Mouse (Mus musculus): ENCODE data around the gene Scn4b. TPM values are rescaled to one million over a fixed set of nuclear protein-coding genes. Genes with fewer than 3 reads are reported as not detected.

Scn4b gene
- 0.11 and 0.13 TPM in 2 replicates for polyA plus RNA-seq (2015; fragmentation: Nextera tagmentation; extraction: Ambion mirVana)

DNA sequence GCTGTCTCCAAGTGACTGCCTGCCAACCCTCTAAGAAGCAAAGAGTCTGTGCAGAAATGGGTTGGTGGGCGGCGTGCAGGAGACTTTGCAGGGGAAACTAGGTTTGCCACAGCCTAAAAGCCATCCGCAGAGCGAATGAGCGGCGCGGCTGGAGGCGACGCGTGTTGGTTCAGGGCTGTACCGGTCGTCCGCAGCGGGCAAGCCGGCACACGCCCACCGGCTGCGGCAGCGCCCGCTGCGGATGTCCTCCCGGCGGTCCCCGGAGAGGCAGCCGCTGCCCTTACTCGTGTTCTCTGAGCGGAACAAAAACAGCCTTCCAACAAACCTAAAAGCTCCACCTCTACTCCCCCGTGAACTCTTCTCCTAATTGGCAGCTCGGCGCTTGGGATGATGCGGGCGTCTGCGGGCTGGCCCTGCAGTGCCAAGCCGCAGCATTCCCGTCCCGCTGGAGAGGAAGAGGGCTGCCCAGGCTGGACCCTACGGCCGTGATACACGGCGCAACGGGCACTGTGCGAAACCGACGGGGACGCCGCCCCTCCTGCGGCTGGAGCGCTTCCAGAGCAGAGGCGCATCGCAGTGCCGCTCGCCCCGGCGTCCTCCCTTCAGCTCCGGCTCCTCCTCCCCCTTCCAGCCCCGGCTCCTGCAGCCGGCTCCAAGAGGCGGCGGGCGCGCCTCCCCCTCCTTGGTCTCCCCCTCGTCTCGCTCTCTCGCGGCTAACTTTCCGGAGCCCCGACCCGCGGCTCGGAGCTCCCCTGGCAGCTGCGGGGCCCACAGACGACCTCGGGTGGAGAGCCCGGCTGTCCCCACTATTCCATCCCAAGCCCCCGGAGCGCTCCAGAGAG is at the start of gene Scn4b:
Scn4b (plus strand) TSS at position 205 of the 842 bp plus-strand sequence.
- H3K27ac ChIP-seq, result no peak within 1 kb of the TSS
- H3K27me3 ChIP-seq, result peaks cover 81% of the 10 kb centered on the region
- peak within 1 kb of the TSS; percentile 97 for H3K4me2 ChIP-seq (replicated peaks)
- ATAC-seq (ENCODE audit: low FRiP score, low read depth), result peak; percentile 62; the same call in 1 of the 2 replicates
- peaks cover 34% of the 10 kb centered on the region for H3K4me1 ChIP-seq
- peak within 1 kb of the TSS; percentile 66 for H3K9ac ChIP-seq
- H3K36me3 ChIP-seq, result no peaks in the 10 kb centered on the region
- no peaks in the 10 kb centered on the region for H3K9me3 ChIP-seq
- H3K4me3 ChIP-seq, result peak within 1 kb of the TSS; percentile 60
- WGBS, result under 1% methylated on average over 76 of the region's 76 CpGs

DNA sequence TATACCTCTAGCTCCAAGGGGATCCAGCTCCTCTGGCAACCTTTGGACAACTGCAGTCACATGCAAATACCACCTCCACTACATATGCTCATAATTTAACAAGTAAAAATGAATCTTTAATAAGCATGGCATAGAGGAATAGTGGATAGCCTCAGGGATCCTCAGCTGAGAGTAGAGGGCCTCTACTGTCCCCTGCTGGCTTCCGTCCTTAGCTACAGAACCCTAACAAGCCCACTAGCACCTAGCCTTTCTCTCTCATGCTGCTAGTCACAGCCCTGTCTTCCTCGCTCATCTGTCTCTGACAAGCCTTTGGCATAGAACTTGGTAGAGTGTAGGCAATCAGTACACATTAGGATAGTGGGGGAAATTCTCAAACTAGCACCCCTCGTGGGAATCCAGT is 47.4 kb upstream of the Scn4b start:
- Histone ChIP-seq H3K9ac (no peak overlapping the region), H3K27me3 (no peaks in the 10 kb centered on the region), H3K4me3 (no peak overlapping the region), H3K9me3 (no peaks in the 10 kb centered on the region), H3K36me3 (no peaks in the 10 kb centered on the region), H3K4me2 (replicated peaks) (no peak overlapping the region), H3K4me1 (no peaks in the 10 kb centered on the region), H3K27ac (no peak overlapping the region)
- 80% methylated on average over 3 of the region's 3 CpGs for WGBS
- ATAC-seq (ENCODE audit: low FRiP score, low read depth), result no peak

GRCm38 (mm10) chr9:45092641-45093040 is 45.6 kb upstream of the Scn4b start:
- Histone ChIP-seq H3K4me2 (replicated peaks) (no peak overlapping the region), H3K36me3 (no peaks in the 10 kb centered on the region), H3K9ac (no peak overlapping the region), H3K9me3 (no peaks in the 10 kb centered on the region), H3K27me3 (no peaks in the 10 kb centered on the region), H3K27ac (no peak overlapping the region), H3K4me1 (no peaks in the 10 kb centered on the region), H3K4me3 (no peak overlapping the region)
- WGBS, result 72% methylated on average over 4 of the region's 4 CpGs
- no peak for ATAC-seq (ENCODE audit: low FRiP score, low read depth)

- Histone ChIP-seq H3K27me3 (no peaks in the 10 kb centered on the region), H3K9ac (no peak overlapping the region), H3K4me1 (no peaks in the 10 kb centered on the region), H3K9me3 (no peaks in the 10 kb centered on the region), H3K4me3 (no peak overlapping the region), H3K27ac (no peak overlapping the region), H3K4me2 (replicated peaks) (no peak overlapping the region), H3K36me3 (no peaks in the 10 kb centered on the region)
- 73% methylated on average over 6 of the region's 6 CpGs for WGBS
- ATAC-seq (ENCODE audit: low FRiP score, low read depth), result no peak
Measured at GRCm38 (mm10) chr9:45095149-45095937, 42.9 kb upstream of the Scn4b start.

GRCm38 (mm10) chr9:45097877-45098276 is 40.3 kb upstream of the Scn4b start:
- Histone ChIP-seq H3K27ac (no peak overlapping the region), H3K9ac (no peak overlapping the region), H3K4me3 (no peak overlapping the region), H3K36me3 (no peaks in the 10 kb centered on the region), H3K9me3 (no peaks in the 10 kb centered on the region), H3K4me1 (peaks cover 9% of the 10 kb centered on the region), H3K27me3 (no peaks in the 10 kb centered on the region), H3K4me2 (replicated peaks) (no peak overlapping the region)
- 80% methylated on average over 5 of the region's 5 CpGs for WGBS
- ATAC-seq (ENCODE audit: low FRiP score, low read depth), result no peak

DNA sequence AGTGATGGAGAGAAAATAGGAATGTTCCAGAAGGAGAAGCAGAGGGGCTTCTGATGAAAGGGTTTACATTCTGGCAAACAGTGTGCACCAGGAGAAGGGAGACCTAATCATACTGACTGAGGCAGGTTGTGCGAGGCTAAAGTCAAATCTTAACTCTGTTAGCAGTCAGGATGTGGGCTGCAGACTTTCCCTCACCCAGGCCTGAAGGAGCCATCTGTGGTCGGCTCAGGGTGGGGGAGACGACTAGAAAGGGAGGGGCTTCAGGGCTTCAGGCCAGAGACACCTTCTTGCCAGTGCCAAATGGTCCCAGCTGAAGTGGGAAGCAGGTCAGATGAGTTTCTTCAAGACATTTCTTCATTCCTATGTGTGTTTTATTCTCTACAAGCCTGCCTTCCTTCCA is 39.8 kb upstream of the Scn4b start:
- 35% methylated on average over 3 of the region's 3 CpGs for WGBS
- no peaks in the 10 kb centered on the region for H3K36me3 ChIP-seq
- no peaks in the 10 kb centered on the region for H3K27me3 ChIP-seq
- H3K4me1 ChIP-seq, result peaks cover 15% of the 10 kb centered on the region
- ATAC-seq (ENCODE audit: low FRiP score, low read depth), result no peak
- no peak overlapping the region for H3K27ac ChIP-seq
- no peak overlapping the region for H3K4me3 ChIP-seq
- H3K9ac ChIP-seq, result no peak overlapping the region
- no peaks in the 10 kb centered on the region for H3K9me3 ChIP-seq
- H3K4me2 ChIP-seq (replicated peaks), result no peak overlapping the region

- H3K9me3 ChIP-seq, result no peaks in the 10 kb centered on the region
- H3K4me3 ChIP-seq, result no peak overlapping the region
- WGBS, result 30% methylated on average over 1 of the region's 1 CpGs
- H3K4me2 ChIP-seq (replicated peaks), result no peak overlapping the region
- H3K27ac ChIP-seq, result no peak overlapping the region
- H3K36me3 ChIP-seq, result no peaks in the 10 kb centered on the region
- H3K9ac ChIP-seq, result no peak overlapping the region
- no peak for ATAC-seq (ENCODE audit: low FRiP score, low read depth)
- H3K27me3 ChIP-seq, result no peaks in the 10 kb centered on the region
- peaks cover 18% of the 10 kb centered on the region for H3K4me1 ChIP-seq
Measured at GRCm38 (mm10) chr9:45102528-45102927, 35.7 kb upstream of the Scn4b start.

DNA sequence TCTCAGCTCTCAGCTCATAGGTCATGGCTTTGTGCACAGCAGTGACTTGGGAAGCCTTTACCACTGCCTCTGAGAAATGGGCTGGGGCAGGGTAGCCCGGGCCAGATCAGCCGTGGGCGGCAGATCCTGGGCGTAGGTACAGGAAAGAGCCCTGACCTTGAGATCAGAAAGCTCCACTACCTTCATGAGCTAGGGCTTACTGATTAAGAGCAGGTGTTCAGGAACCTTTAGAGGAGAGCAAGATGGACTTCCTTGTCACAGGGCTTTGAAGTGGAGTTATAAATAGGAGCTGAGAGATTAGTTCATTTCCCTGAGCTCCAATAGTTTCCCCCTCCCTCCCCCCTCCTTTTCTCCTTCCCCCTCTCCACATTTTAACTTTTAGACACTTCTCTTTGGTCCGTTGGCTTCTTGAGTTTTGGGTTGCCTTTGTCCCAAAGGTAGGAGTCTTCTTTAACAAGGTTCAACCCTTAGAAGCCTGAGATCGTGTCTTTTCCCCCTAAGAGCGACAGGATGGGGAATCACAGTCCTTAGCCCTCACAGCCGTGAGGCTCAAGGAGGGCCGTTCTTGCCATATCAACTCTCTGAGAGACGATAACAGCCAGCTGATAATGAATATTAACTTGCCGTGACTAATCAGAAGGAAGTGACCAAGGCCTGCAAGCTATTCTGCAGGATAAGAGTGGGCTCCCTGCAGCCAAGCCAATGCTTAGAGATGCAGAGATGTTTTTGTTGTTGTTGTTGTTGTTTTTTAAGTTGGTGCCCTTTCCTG is 34.8 kb upstream of the Scn4b start:
- H3K36me3 ChIP-seq, result no peaks in the 10 kb centered on the region
- H3K4me1 ChIP-seq, result peaks cover 18% of the 10 kb centered on the region
- H3K9ac ChIP-seq, result no peak overlapping the region
- H3K9me3 ChIP-seq, result no peaks in the 10 kb centered on the region
- no peaks in the 10 kb centered on the region for H3K27me3 ChIP-seq
- WGBS, result 25% methylated on average over 11 of the region's 11 CpGs
- H3K4me3 ChIP-seq, result no peak overlapping the region
- H3K27ac ChIP-seq, result no peak overlapping the region
- H3K4me2 ChIP-seq (replicated peaks), result no peak overlapping the region
- no peak for ATAC-seq (ENCODE audit: low FRiP score, low read depth)

- Histone ChIP-seq H3K4me3 (no peak overlapping the region), H3K36me3 (no peaks in the 10 kb centered on the region), H3K27ac (no peak overlapping the region), H3K9me3 (no peaks in the 10 kb centered on the region), H3K4me2 (replicated peaks) (no peak overlapping the region), H3K4me1 (peaks cover 18% of the 10 kb centered on the region), H3K27me3 (no peaks in the 10 kb centered on the region), H3K9ac (no peak overlapping the region)
- WGBS, result 90% methylated on average over 2 of the region's 2 CpGs
- ATAC-seq (ENCODE audit: low FRiP score, low read depth), result no peak
Measured at GRCm38 (mm10) chr9:45105596-45106374, 32.4 kb upstream of the Scn4b start.

GRCm38 (mm10) chr9:45115706-45116105 is 22.5 kb upstream of the Scn4b start:
- peak overlapping the region; percentile 47 for H3K4me3 ChIP-seq
- H3K4me2 ChIP-seq (replicated peaks), result peak overlapping the region; percentile 70
- no peaks in the 10 kb centered on the region for H3K9me3 ChIP-seq
- H3K27ac ChIP-seq, result peak overlapping the region; percentile 72
- no peaks in the 10 kb centered on the region for H3K27me3 ChIP-seq
- WGBS, result 3% methylated on average over 14 of the region's 14 CpGs
- ATAC-seq (ENCODE audit: low FRiP score, low read depth), result peak; percentile 73
- H3K9ac ChIP-seq, result peak overlapping the region; percentile 59
- H3K36me3 ChIP-seq, result no peaks in the 10 kb centered on the region
- peaks cover 30% of the 10 kb centered on the region for H3K4me1 ChIP-seq

DNA sequence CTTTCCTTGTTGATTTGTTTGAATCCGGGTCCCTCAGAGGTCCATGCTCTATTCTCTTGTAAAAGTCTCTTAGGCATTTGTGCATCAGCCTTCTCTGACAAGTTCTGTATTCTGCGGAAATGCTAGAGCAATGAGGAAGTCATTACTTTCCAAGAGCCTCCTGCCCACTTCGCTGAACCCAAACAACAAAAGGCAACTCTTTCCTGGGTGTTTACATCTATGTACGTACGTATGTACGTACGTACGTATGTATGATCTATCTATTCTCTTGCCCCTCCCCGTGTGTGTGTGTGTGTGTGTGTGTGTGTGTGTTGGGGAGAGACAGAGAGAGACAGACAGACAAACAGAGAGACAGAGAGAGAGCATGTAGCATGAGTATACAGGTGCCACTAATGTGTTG is 21.4 kb upstream of the Scn4b start:
- 60% methylated on average over 9 of the region's 9 CpGs for WGBS
- H3K4me2 ChIP-seq (replicated peaks), result no peak overlapping the region
- ATAC-seq (ENCODE audit: low FRiP score, low read depth), result no peak
- H3K4me3 ChIP-seq, result no peak overlapping the region
- H3K9ac ChIP-seq, result no peak overlapping the region
- no peak overlapping the region for H3K27ac ChIP-seq
- no peaks in the 10 kb centered on the region for H3K9me3 ChIP-seq
- H3K27me3 ChIP-seq, result no peaks in the 10 kb centered on the region
- H3K36me3 ChIP-seq, result no peaks in the 10 kb centered on the region
- peaks cover 39% of the 10 kb centered on the region for H3K4me1 ChIP-seq

All from limb, embryonic 13.5 days (tissue).